Mouse (Mus musculus) intestine, embryonic 14.5 days (tissue): ENCODE measurements around the gene Tfap4. TPM values are rescaled to one million over a fixed set of nuclear protein-coding genes. Genes with fewer than 3 reads are reported as not detected.
A peak's percentile ranks its signal among the peaks of the same experiment; 100 is the strongest.

Experiments
- ATAC-seq: fragments of 200-750 bp; cut with Nextera tagmentation; replicated peaks from 2 replicates; pipeline ENCODE4 v1.8.0; 2017; ENCODE audit warnings: low read depth, moderate number of reproducible peaks, moderate TSS enrichment, moderate library complexity; ENCODE audit not compliant: low FRiP score, low TSS enrichment
- DNase-seq: peaks from one replicate; pipeline ENCODE4 v3.0.0-alpha.2; 2018; ENCODE audit warnings: low spot score
- H3K27ac ChIP-seq: fragments of 300-500 bp; sonication (generic); 2 replicates; pipeline ENCODE4 v1.5.1; 2014; ENCODE audit warnings: low read depth, mild to moderate bottlenecking, control low read depth
- H3K27me3 ChIP-seq: fragments of 300-500 bp; sonication (generic); replicated peaks from 2 replicates; pipeline ENCODE4 v1.6.1; 2014; ENCODE audit warnings: low read length, control low read depth; ENCODE audit not compliant: control insufficient read depth, insufficient read depth
- H3K36me3 ChIP-seq: fragments of 300-500 bp; sonication (generic); 2 replicates; pipeline ENCODE4 v1.6.1; 2014; ENCODE audit warnings: low read length, control low read depth; ENCODE audit not compliant: control insufficient read depth, insufficient read depth
- H3K4me1 ChIP-seq: fragments of 300-500 bp; sonication (generic); replicated peaks from 2 replicates; pipeline ENCODE4 v1.6.1; 2014; ENCODE audit warnings: low read length, control low read depth, mixed read lengths; ENCODE audit not compliant: control insufficient read depth, insufficient read depth
- H3K4me2 ChIP-seq: fragments of 300-500 bp; sonication (generic); 2 replicates; pipeline ENCODE4 v1.6.1; 2014; ENCODE audit warnings: low read length
- H3K4me3 ChIP-seq: fragments of 300-500 bp; sonication (generic); 2 replicates; pipeline ENCODE4 v1.5.1; 2014; ENCODE audit warnings: low read depth, low read length, control low read depth, mixed read lengths
- H3K9ac ChIP-seq: fragments of 300-500 bp; sonication (generic); 2 replicates; pipeline ENCODE4 v1.6.1; 2014; ENCODE audit warnings: mild to moderate bottlenecking, low read length
- H3K9me3 ChIP-seq: fragments of 300-500 bp; sonication (generic); 2 replicates; pipeline ENCODE4 v1.6.1; 2016; ENCODE audit warnings: low read length, control low read depth; ENCODE audit not compliant: control insufficient read depth
- WGBS: fragments of 180-500 bp; shearing (Covaris S2); extraction: QIAGEN DNeasy Blood & Tissue Kit; methylation state at CpG from one replicate; pipeline ENCODE4 v1.1.7; 2014; 5-methylcytosine and 5-hydroxymethylcytosine counted together
- polyA plus RNA-seq: library from polyadenylated mRNA; unstranded; fragments of >200 nt; fragmentation: Nextera tagmentation; extraction: Ambion mirVana; gene quantifications from 2 replicates; pipeline ENCODE4 v1.2.1, GENCODE M21; 2014

The Tfap4 gene
- polyA plus RNA-seq, result 27.6 and 30.0 TPM in 2 replicates

GRCm38 (mm10) chr16:4559715-4560144, at the start of gene Tfap4:
TSS of gene Tfap4 (minus strand) at chr16:4559854.
- H3K27me3 ChIP-seq, result no peaks in the 10 kb centered on the region
- WGBS, result 0% methylated on average over 17 of the region's 17 CpGs
- peaks cover 16% of the 10 kb centered on the region for H3K4me1 ChIP-seq
- H3K4me2 ChIP-seq, result peak within 1 kb of the TSS; percentile 94
- peak within 1 kb of the TSS; percentile 87 for H3K9ac ChIP-seq
- ATAC-seq (peak; percentile 44), DNase-seq (peak; percentile 98)
- H3K27ac ChIP-seq, result peak within 1 kb of the TSS; percentile 95
- H3K9me3 ChIP-seq, result no peaks in the 10 kb centered on the region
- peak within 1 kb of the TSS; percentile 90 for H3K4me3 ChIP-seq
- no peaks in the 10 kb centered on the region for H3K36me3 ChIP-seq

DNA sequence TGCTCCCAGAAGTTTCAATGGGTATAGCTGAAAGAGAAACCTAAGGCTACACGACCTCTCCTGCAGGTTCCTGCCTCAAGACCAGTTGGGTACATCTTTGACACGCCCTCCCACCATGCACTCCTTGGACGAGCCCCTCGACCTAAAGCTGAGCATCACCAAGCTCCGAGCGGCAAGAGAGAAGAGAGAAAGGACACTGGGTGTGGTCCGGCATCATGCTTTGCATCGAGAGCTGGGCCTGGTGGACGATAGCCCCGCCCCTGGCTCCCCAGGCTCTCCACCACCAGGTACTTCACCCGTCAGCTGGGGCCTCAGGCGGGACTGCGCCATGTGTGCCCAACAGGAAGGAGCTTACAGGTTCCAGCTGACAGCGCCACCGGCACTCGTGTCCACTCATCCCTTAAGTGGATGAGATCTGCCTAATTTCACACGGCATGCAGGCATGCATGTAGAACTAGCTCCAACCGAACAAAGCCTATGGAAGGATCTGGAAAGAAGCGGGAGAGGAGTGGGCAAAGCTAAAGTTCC, 48.9 kb upstream of the Tfap4 start:
- no peak overlapping the region for H3K4me3 ChIP-seq
- DNase-seq (no peak), ATAC-seq (no peak)
- H3K4me2 ChIP-seq, result no peak overlapping the region
- WGBS, result 77% methylated on average over 19 of the region's 19 CpGs
- peaks cover 49% of the 10 kb centered on the region for H3K36me3 ChIP-seq
- peaks cover 41% of the 10 kb centered on the region for H3K4me1 ChIP-seq
- H3K9me3 ChIP-seq, result no peaks in the 10 kb centered on the region
- no peak overlapping the region for H3K9ac ChIP-seq
- H3K27me3 ChIP-seq, result no peaks in the 10 kb centered on the region
- no peak overlapping the region for H3K27ac ChIP-seq

GRCm38 (mm10) chr16:4607818-4608531, 48.3 kb upstream of the Tfap4 start:
- Histone ChIP-seq H3K9me3 (no peaks in the 10 kb centered on the region), H3K36me3 (peaks cover 43% of the 10 kb centered on the region), H3K9ac (no peak overlapping the region), H3K4me2 (no peak overlapping the region), H3K27me3 (no peaks in the 10 kb centered on the region), H3K4me1 (peaks cover 47% of the 10 kb centered on the region), H3K27ac (0 out of 2 replicates have a peak overlapping the region, but pooled peaks have one; percentile 5), H3K4me3 (no peak overlapping the region)
- DNase-seq, result peak; percentile 86
- no peak; the same call in 1 of the 2 replicates for ATAC-seq
- 40% methylated on average over 9 of the region's 9 CpGs for whole genome bisulfite sequencing

DNA sequence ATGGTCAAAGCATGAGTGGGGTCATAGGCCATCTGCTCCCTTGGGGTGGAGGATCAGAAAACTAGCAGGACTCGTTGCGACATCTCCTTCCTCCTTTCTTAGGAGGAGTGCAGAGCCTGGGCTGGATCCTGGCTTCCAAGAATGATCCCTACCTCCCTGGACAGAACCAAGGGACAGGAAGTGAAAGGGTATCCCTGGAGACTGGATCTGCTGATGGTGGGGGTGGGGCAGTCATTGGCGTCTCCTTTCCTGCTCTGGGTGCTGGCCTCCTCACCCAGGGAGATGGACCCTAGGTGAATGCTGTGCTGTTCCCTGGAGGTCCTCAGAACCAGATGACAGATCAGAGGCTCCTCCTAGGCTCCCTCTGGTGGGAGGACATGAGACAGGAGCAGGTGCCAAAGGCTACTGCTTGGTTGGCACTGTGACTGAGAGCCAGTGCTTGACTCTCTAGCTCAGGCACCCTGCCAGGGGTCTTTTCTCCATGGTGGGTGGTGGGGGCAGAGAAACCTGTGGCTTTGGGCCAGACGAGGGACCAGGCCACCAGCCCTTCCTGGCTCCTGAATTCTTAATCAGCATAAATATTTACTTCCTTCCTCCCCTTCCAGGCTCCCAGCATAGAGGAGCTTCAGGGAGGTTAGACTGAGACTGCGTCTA, 46.9 kb upstream of the Tfap4 start:
- no peaks in the 10 kb centered on the region for H3K27me3 ChIP-seq
- H3K4me1 ChIP-seq, result peaks cover 60% of the 10 kb centered on the region
- no peak for DNase-seq
- ATAC-seq, result no peak
- WGBS, result 14% methylated on average over 5 of the region's 5 CpGs
- no peak overlapping the region for H3K4me3 ChIP-seq
- peaks cover 28% of the 10 kb centered on the region for H3K36me3 ChIP-seq
- H3K9ac ChIP-seq, result no peak overlapping the region
- H3K4me2 ChIP-seq, result no peak overlapping the region
- no peaks in the 10 kb centered on the region for H3K9me3 ChIP-seq
- H3K27ac ChIP-seq, result peak overlapping the region; percentile 5

- peak; percentile 18; the same call in 1 of the 2 replicates for ATAC-seq
Measured at GRCm38 (mm10) chr16:4605514-4606131, 46.0 kb upstream of the Tfap4 start.

DNA sequence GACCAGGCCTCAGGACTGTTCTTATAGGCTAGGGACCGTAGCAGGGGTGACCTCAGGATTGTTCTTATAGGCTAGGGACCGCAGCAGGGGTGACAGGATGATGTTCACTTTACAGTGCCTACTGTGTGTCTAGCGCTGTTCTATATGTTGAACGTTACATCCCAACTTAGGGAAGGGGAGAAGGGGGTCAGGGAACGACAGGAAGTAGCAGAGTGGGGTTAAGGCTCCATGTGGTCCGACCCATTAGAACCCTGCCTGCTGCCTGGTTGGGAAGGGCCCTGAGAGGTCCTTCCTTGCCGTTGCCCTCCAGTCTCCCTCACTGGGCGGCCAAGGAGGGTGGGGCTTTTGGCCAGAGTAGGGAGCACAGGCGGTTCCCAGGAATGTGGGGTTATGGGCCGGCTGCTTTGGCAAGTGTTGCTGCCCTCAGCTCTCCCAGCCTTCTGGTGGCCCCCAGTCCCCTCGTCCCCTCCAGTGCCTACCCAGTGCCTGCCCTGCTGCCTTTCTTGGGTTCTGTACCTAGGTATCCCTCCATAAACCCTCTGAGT, 44.7 kb upstream of the Tfap4 start:
- no peak for DNase-seq
- Histone ChIP-seq H3K27ac (peak overlapping the region; percentile 70; the same call in 1 of the 2 replicates), H3K9me3 (no peaks in the 10 kb centered on the region), H3K36me3 (peaks cover 7% of the 10 kb centered on the region; the same call in 1 of the 2 replicates), H3K9ac (no peak overlapping the region), H3K4me2 (no peak overlapping the region), H3K4me3 (no peak overlapping the region), H3K27me3 (no peaks in the 10 kb centered on the region), H3K4me1 (peaks cover 80% of the 10 kb centered on the region)
- 56% methylated on average over 11 of the region's 11 CpGs for WGBS
- ATAC-seq, result no peak

More at GRCm38 (mm10) chr16:4605514-4606131, 46.0 kb upstream of the Tfap4 start:
- no peaks in the 10 kb centered on the region for H3K27me3 ChIP-seq
- H3K9me3 ChIP-seq, result no peaks in the 10 kb centered on the region
- no peak for DNase-seq
- 54% methylated on average over 13 of the region's 13 CpGs for WGBS
- no peak overlapping the region for H3K4me3 ChIP-seq
- no peak overlapping the region for H3K9ac ChIP-seq
- peaks cover 19% of the 10 kb centered on the region for H3K36me3 ChIP-seq
- peaks cover 69% of the 10 kb centered on the region for H3K4me1 ChIP-seq
- H3K4me2 ChIP-seq, result peak overlapping the region; percentile 23; the same call in 1 of the 2 replicates
- peak overlapping the region; percentile 5 for H3K27ac ChIP-seq

DNA sequence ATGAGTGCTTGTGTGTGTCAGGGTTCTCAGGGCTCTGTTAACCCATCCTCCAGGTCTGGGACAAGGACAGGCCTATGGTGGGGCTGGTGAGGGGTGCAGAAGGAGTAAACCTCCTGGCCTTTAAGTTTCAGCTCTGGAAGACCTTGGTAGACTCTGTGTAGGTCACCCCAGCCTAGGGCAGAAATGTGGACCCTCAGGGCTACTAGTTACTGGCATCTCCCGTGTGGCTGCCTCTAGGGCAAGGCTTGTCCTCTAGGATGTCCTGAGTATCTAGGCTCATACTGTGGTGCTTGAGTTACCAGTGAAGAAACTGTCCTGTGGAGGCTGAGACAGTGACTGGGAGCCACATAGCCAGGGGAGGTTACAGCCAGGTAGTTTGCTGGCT, 43.8 kb upstream of the Tfap4 start:
- H3K4me1 ChIP-seq, result peaks cover 90% of the 10 kb centered on the region

DNA sequence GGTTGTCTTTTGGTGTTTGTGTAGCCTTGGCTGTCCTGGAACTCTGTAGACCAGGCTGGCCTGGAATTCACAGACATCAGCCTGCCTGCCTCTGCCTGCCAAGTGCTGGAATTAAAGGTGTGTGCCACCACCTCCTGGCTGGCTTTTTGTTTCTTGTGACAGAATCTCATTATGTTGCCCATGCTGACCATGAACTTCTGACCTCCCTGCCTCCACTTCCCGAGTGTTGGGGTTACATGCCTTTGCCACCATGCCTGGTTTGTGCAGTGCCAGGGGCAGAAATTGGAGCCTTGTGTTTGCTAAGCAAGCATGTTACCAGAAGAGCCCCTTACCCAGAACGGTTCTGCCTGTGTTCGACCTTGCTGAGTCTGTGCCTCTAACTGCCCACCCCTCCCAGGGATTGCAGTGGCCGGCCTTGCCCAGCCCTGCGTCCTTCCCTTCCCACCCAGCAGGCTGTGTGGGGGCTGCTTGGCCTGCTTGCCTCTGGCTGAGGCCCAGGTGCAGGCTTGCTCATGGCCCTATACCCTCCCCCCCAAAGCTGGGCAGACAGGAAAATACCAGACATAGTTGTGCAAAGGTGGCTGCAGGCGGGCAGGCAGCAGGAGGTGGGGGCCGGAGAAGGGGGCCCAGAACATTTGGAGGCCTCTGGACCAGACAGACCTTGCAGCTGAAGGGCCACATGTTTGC, 43.3 kb upstream of the Tfap4 start:
- H3K4me2 ChIP-seq, result peak overlapping the region; percentile 26
- peak overlapping the region; percentile 22; the same call in 1 of the 2 replicates for H3K9ac ChIP-seq
- no peaks in the 10 kb centered on the region for H3K36me3 ChIP-seq
- no peak for DNase-seq
- ATAC-seq, result no peak
- peak overlapping the region; percentile 70 for H3K27ac ChIP-seq
- no peaks in the 10 kb centered on the region for H3K9me3 ChIP-seq
- WGBS, result 15% methylated on average over 7 of the region's 7 CpGs
- H3K27me3 ChIP-seq, result no peaks in the 10 kb centered on the region
- H3K4me3 ChIP-seq, result no peak overlapping the region
- peaks cover 95% of the 10 kb centered on the region for H3K4me1 ChIP-seq

More for the DNA sequence above, 43.8 kb upstream of the Tfap4 start:
- no peak for ATAC-seq
- Histone ChIP-seq H3K36me3 (no peaks in the 10 kb centered on the region), H3K4me3 (no peak overlapping the region), H3K27ac (peak overlapping the region; percentile 70), H3K9me3 (no peaks in the 10 kb centered on the region), H3K4me2 (peak overlapping the region; percentile 26), H3K27me3 (no peaks in the 10 kb centered on the region), H3K9ac (no peak overlapping the region)
- no peak for DNase-seq
- 48% methylated on average over 1 of the region's 1 CpGs for WGBS
